Mouse (Mus musculus): ENCODE data around the gene Nalcn.

Nalcn gene

GRCm38 (mm10) chr14:123314369-123314768 is 312.6 kb downstream of the Nalcn start:
- no peak for TF ChIP-seq GATA4 (IDR thresholded peaks at IDR 0.05; ENCODE audit: insufficient replicate concordance, low read length)

- no peak for TF ChIP-seq GATA4 (IDR thresholded peaks at IDR 0.05; ENCODE audit: insufficient replicate concordance, low read length)
Observed at GRCm38 (mm10) chr14:123312371-123312770, 314.6 kb downstream of the Nalcn start.

GRCm38 (mm10) chr14:123296068-123296467 is 330.9 kb downstream of the Nalcn start:
- no peak for TF ChIP-seq GATA4 (IDR thresholded peaks at IDR 0.05; ENCODE audit: insufficient replicate concordance, low read length)

- TF ChIP-seq GATA4 (IDR thresholded peaks at IDR 0.05; ENCODE audit: insufficient replicate concordance, low read length), result no peak
Observed at GRCm38 (mm10) chr14:123291118-123292007, 335.6 kb downstream of the Nalcn start.

GRCm38 (mm10) chr14:123282165-123282564 is 344.8 kb downstream of the Nalcn start:
- no peak for TF ChIP-seq GATA4 (IDR thresholded peaks at IDR 0.05; ENCODE audit: insufficient replicate concordance, low read length)

- TF ChIP-seq GATA4 (IDR thresholded peaks at IDR 0.05; ENCODE audit: insufficient replicate concordance, low read length), result no peak
Observed at GRCm38 (mm10) chr14:123272121-123272520, 354.8 kb downstream of the Nalcn start.

GRCm38 (mm10) chr14:123240738-123241137 is 386.2 kb downstream of the Nalcn start:
- TF ChIP-seq GATA4 (IDR thresholded peaks at IDR 0.05; ENCODE audit: insufficient replicate concordance, low read length), result no peak

- no peak for TF ChIP-seq GATA4 (IDR thresholded peaks at IDR 0.05; ENCODE audit: insufficient replicate concordance, low read length)
Observed at GRCm38 (mm10) chr14:123239945-123240344, 387.0 kb downstream of the Nalcn start.

- no peak for TF ChIP-seq GATA4 (IDR thresholded peaks at IDR 0.05; ENCODE audit: insufficient replicate concordance, low read length)
Observed at GRCm38 (mm10) chr14:123237002-123237401, 389.9 kb downstream of the Nalcn start.

- TF ChIP-seq GATA4 (IDR thresholded peaks at IDR 0.05; ENCODE audit: insufficient replicate concordance, low read length), result no peak
Observed at GRCm38 (mm10) chr14:123232630-123233206, 394.2 kb downstream of the Nalcn start.
